Mouse (Mus musculus): ENCODE results near the gene Cog5.
"Not testable (repeated sequence)": the region's sequence is repeated elsewhere in the genome, so short reads cannot be mapped to it uniquely, and the experiment has no call there.

Cog5 gene

DNA sequence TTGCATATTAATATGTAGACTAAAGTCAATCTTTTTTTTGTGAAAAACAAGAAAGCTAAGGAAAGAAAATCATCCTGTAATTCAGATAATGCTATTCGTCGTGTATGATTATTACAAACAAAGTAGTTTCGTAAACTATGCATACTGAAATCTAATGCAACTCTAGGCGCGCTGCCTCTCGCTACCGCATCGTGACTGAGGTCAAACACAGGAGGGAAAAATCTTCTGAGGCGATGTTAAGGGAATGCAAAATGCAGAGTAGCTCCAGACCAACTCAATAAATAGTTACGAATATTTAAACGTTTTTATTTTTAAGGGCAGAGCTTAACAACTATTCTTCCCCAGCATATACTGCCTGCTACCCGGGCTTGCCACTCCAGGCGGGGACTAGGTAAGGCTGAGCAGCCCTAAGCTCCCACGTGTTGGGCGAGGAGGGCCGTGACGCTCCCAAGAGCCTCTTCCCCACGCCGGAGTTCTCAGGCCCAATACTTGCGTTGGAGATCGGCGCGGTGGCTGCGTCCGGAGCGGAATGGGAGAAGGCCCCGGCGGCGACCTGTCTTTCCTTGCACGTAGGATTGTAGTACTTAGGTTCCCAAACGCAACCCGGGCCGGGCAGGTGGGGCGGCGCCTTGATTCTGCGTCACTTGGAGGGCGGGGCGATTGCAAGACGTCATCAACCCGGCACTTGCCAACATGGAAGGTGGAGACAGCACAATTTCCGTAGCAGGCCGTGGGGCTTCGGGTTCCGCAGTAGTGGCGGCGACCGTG lies at the start of gene Cog5, which contains the start of gene Dus4l:
Gene Cog5, plus strand, starts transcription at position 673 of the 768 bp plus-strand sequence.
Gene Dus4l, minus strand, starts transcription at position 630 of the 768 bp plus-strand sequence.
- peak; percentile 96 to 97 for DNase-seq (ENCODE audit: low spot score in 2 of 2)

DNA sequence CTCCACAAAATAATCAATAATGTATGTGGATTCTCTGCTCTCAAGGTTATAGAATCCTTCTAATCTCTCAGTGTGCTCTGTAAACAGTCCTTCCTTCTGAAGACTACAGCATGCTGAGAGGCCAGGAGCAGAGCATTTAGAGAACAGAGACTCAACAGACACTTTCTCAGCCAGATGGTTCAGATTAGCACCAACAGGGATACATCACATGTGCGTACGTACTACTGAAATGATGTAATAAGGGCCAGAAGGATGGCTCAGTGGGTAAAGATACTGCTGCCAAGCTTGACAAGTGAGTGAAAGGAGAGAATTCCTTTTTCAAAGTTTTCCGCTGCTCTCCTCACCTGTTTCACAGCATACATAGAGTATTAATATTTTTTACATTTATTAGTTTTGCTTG lies 49.8 kb upstream of the Cog5 start:
- no peak for DNase-seq (ENCODE audit: low spot score in 2 of 2)

DNA sequence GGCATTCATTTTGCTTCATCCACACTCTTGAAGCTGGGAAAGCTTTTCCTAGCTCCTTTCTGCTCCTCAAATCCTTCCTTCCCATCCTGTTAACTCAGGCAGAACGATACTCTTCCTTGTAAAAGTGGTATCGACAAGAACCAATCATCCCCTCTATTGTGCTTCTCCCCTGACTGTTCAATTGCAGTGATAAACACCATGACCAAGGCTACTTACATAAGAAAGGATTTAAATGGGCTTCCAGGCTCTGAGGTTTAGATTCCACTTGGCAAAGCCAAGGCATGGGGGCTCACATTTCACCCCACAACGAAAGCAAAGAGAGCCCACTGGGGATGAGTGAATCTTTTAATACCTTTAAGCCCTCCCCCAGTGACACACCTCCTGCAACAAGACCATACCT lies 46.5 kb upstream of the Cog5 start:
- no peak for DNase-seq (ENCODE audit: low spot score in 2 of 2)

DNA sequence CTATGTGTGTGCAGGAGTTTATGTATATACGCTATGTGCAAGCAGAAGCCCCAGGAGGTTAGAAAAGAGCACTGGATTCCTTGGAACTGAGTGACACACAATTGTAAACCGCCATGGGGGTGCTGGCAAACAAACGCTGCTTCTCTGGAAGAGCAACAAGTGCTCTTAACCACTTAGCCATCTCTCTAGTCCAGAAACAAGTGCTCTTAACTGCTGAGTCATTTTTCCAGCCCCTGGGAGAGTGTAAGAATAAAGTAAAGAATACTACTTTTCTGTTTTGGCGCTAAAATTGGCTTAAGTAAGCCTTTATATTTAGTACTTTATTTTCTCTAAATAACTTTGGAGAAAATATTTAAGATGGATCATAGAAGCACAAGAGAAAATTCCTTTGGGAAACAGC lies 41.3 kb upstream of the Cog5 start:
- DNase-seq (ENCODE audit: low spot score in 2 of 2), result no peak

DNA sequence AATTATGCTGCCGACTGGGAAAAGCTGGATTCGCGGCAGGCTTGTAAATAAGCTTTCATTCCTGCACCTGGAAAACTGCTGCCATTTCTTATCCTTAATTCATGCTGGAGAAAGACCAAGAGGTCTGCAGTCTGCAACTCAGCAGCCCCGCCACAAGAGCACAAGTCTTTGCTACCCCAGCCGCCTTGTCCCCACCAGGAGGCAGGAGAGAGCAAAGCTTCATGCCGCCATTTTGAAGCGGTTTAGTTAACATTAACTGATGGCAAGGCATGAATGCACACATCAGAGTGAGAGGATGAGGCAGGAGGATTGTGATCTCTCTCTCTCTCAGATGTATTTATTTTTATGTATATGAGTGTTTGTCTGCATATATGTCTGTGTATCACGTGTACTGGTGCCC lies 34.6 kb upstream of the Cog5 start:
- no peak for DNase-seq (ENCODE audit: low spot score in 2 of 2)

- no peak for DNase-seq (ENCODE audit: low spot score in 2 of 2)
Measured at GRCm38 (mm10) chr12:31625016-31625415, 29.7 kb upstream of the Cog5 start.

- DNase-seq (ENCODE audit: low spot score in 2 of 2), result not testable (repeated sequence)
Measured at GRCm38 (mm10) chr12:31628396-31628795, 26.3 kb upstream of the Cog5 start.

DNA sequence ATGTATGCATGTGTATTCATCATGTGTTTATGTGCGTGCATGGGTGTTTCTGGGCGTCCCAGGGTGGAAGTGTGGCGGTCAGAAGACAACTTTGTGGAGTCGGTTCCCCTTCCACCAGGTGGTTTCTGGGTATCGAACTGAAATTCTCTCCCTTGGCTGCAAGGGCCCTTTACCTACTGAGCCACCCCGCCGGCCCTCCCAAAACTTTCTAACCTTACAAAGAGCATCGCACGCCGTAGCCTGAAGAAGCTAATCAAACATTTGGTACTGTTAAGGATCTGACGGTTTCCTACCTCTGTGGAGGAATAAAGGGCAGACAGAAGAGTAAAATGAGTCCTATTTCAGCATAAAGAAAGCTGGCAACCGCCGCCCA lies 20.7 kb upstream of the Cog5 start:
- peak in 1 of 2 experiments; percentile 12 for DNase-seq (ENCODE audit: low spot score in 2 of 2)

DNA sequence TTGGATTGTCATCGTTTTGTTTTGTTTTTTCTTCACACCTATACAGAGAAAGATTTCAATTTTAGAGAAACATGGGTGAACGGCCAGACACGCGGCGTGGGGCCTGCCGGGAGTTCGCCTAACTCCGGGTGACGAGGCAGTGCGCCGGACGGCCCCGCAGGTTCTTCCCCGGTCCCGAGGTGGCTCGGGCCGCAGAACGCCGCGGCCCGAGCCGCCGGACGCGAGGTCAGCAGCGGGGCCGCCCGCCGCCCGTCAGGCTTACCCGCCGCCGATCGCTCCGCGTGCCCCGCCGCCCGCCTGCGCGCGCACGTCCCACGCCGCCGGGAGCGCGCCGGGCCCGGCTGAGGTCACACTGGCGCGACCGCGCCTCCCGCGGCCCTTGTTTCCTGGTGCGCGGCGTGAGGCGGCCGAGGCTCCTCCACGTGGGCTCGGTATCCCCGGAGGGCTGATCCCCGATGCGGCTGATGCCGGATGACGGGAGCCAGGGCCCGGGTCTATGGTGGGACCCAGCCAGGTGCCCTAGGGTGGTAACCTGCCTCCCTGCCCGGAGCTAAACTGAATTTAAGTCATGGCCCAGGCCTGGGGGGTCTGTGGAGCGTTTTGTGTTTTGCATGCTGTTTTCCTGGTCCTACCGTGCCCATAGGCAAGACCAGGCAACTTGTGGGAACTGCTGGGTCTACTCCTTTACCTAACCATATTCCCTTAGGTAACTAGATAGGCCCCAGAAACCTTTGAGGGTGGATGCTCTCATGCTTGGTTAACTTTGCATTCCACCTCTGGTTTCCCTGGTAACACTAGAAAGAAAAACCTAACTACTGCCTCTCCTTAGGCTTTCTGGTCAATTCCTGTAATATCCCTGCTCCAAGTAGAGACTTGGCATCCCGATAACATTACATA lies 20.1 kb upstream of the Cog5 start, which contains the start of gene Bcap29:
Gene Bcap29, minus strand, starts transcription at position 316 of the 897 bp plus-strand sequence.
- DNase-seq (ENCODE audit: low spot score in 2 of 2), result peak; percentile 52 to 73

DNA sequence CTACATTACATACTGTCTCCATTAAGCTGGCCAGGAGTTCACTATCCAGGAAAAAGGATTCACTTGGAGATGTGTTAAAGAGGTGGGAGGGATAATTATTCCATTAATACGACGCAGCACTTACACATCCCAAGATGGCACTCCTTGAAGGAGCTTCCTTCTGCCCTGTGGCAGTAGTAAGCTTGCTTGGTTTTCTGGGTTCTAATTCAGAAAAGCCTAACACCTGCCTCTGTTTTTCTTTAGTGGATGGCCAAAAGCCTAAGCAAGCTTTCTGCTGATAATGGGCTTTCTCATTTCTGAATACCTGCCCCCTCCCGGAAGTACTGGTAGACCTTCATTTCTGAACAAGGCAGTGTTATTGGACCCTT lies 19.4 kb upstream of the Cog5 start:
- no peak for DNase-seq (ENCODE audit: low spot score in 2 of 2)

GRCm38 (mm10) chr12:31653611-31654010 lies 1.1 kb upstream of the Cog5 start:
- DNase-seq (ENCODE audit: low spot score in 2 of 2), result no peak

- DNase-seq (ENCODE audit: low spot score in 2 of 2), result no peak
Measured at GRCm38 (mm10) chr12:31654965-31655477, 352 bp downstream of the Cog5 start.

GRCm38 (mm10) chr12:31656841-31657240 lies 2.2 kb downstream of the Cog5 start:
- DNase-seq (ENCODE audit: low spot score in 2 of 2), result no peak

DNA sequence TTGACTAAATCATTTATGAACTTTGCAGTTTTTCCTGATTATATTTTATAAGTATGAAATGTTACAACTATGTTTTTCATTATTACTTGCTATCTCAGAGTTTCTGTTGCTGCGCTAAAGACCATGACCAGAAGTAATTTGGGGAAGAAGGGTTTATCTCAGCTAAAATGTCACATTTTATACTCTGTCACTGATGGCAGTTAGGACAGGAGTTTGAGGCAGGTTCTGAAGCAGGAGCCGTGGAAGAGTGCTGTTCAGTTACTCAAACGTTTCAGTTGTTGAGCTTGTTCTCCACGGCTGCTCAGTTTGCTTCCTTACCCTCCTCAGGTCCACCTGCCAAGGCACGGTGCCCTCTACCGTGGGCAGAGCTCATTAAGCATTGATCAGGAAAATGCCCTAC lies 11.3 kb downstream of the Cog5 start:
- no peak for DNase-seq (ENCODE audit: low spot score in 2 of 2)

DNA sequence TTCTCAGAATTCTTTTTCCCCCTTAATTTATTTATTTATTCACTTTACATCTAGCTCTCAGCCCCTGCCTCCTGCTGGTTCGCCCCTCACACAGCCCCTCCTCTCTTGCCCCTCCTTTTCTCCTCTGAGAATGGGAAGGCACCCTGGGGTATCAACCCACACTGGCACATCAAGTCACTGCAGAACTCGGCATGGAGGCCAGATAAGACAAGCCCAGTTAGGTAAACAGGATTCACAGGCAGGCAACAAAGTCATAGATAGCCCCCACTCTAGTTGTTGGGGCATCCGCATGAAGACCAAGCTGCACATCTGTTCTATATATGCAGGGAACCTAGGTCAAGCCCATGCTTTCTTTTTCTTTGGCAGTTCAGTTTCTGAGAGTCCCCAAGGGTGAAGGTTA lies 12.5 kb downstream of the Cog5 start:
- DNase-seq (ENCODE audit: low spot score in 2 of 2), result no peak

DNA sequence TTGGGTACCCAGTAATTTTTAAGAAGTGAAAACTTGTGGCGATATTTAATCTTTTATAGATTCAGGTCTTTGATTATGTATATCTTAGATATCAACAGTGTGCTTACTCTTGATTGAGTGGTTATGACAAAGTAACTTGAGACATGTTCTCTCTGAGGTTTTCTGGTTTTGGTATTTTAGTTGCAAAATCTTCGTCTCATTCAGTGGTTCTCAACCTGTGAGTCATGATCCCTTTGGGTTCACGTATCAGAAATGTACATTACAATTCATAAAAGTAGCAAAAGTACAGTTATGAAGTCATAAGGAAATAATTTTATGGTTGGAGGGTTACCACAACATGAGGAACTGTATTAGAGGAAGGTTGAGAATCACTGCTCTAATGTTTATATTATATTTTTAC lies 32.0 kb downstream of the Cog5 start:
- DNase-seq (ENCODE audit: low spot score in 2 of 2), result no peak

- no peak for DNase-seq (ENCODE audit: low spot score in 2 of 2)
Measured at GRCm38 (mm10) chr12:31693278-31693677, 38.6 kb downstream of the Cog5 start.

DNA sequence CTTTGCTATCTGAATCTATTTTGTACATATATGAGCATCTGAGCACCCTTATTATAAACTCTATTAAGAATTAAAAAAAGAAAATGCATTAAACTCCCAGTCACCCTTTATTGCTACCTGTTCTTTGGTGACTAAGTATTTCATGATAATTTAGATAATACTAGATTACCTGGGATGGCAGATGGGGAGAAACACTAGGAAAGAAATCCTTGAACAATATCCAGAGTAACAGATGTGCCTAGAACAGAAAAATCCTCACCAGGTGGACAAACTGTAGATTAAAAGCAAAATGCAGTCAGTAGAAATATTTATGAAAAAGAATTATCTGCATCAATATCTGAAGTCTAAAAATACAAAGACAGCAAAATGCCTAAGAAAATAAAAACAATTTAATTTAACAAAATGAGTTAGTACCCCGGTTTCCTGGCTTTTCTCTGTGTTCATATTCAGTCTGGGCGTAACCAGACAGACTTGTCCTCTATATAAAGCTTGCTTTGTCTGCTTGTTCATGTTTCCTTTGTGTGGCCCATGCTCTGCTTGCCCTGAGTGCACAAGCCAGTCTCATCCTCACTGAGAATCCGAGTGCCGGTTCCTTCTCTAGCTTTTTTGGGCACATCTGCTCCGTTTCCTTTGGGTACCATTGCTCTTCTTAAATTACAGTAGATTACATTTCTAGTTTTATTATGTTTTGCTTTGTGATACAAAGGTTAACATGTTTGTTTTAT lies 46.1 kb downstream of the Cog5 start:
- no peak for DNase-seq (ENCODE audit: low spot score in 2 of 2)

DNA sequence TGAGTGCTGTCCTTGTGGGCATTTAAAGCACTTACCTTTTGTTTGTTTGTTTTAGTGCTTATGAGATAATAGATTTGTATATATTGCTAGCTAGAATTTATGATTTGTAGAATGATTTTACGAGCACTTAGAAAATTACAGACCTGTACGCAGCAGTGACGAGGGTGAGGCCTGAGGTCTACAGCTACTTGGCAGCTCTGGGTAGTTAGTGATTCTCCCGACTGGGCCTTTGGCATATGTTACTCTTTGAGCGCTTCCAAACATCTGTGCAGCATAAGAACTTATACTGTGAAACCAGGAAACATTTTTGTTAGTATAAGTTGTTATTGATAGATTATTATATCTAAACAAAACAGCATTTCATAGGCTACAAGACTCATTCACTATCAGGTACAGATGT lies 46.7 kb downstream of the Cog5 start:
- DNase-seq (ENCODE audit: low spot score in 2 of 2), result no peak

DNA sequence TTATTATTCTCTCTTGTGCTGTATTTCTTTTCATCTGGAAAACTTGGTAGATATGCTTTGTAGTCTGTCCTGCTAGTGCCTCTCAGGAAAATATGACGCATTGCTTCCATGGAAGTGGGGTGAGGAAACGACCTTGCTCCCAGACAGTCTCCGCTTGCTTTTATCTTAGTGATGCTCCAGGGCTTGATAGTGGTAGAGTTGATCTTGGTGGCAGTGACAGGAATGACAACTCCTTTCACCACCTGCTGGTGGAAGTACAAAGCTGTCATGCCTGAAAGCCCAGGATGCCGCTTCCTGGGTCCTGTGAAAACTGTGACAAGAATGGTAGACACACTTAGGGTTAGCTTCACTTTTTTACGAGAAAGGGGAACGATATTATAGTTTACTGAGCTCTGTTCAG lies 49.2 kb downstream of the Cog5 start:
- no peak for DNase-seq (ENCODE audit: low spot score in 2 of 2)

GRCm38 (mm10) chr12:31706168-31706567 lies 51.5 kb downstream of the Cog5 start:
- no peak for DNase-seq (ENCODE audit: low spot score in 2 of 2)

DNA sequence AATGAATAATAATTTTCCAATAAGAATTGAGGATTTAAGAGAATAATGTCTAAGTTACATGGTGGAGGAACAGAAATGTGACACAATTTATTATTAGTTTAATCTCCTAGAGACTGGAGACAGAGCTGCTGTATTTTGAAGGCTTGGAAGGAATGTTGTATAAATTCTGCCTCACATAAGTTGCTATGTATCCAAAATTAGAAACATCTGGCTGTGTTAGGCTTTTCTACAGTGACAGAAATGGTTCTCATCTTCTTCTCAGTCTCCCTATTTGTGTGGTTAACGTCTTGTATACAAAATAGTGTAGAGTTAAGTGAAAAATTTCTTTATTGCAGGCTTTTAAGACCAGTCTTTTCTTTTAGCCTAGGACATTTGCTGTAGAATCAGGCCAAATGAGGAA lies 52.9 kb downstream of the Cog5 start:
- no peak for DNase-seq (ENCODE audit: low spot score in 2 of 2)
